Mouse (Mus musculus): Measurements from ENCODE around the gene Plppr5.

DNA sequence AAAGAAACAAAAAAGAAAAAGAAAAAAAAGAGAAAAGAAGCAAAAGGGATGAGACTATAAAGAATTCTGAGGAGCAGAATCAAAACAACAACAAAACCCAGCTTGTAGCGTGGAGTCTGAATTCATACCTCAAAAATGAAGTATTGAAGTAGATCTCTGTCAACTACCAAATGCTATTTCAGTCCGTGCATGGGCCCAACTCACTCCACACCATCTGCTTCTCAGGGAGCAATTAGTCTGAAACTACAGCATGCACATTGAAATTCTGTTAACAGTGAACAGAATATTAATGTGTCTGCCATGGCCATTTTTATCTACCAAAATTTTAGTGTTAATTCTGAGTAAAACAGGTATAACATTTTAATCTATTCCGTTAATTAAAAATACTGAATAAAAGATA lies 111.4 kb downstream of the Plppr5 start:
- TF ChIP-seq POLR2A (IDR thresholded peaks at IDR 0.05; ENCODE audit: control insufficient read depth, low read depth, low read length) (no peak), CTCF (IDR thresholded peaks at IDR 0.05; ENCODE audit: control insufficient read depth, insufficient read depth, insufficient replicate concordance, low read depth, low read length) (no peak)

Measured in testis, adult 2 months (tissue).